Mouse (Mus musculus) layer of hippocampus, postnatal 36 days (tissue): ENCODE data around the gene Gxylt2. TPM values are rescaled to one million over a fixed set of nuclear protein-coding genes. Genes with fewer than 3 reads are reported as not detected.

Experiments
- DNase-seq, 2 experiments: peaks; one replicate each; pipeline ENCODE4 v3.0.0; 2022
- total RNA-seq, 2 experiments: library from RNA; stranded (reverse); gene quantifications; 2 replicates each; pipeline ENCODE4 v1.2.3; 2021

Gxylt2 gene
- 1 to 10 TPM; 1.7 to 2.1 TPM for total RNA-seq

DNA sequence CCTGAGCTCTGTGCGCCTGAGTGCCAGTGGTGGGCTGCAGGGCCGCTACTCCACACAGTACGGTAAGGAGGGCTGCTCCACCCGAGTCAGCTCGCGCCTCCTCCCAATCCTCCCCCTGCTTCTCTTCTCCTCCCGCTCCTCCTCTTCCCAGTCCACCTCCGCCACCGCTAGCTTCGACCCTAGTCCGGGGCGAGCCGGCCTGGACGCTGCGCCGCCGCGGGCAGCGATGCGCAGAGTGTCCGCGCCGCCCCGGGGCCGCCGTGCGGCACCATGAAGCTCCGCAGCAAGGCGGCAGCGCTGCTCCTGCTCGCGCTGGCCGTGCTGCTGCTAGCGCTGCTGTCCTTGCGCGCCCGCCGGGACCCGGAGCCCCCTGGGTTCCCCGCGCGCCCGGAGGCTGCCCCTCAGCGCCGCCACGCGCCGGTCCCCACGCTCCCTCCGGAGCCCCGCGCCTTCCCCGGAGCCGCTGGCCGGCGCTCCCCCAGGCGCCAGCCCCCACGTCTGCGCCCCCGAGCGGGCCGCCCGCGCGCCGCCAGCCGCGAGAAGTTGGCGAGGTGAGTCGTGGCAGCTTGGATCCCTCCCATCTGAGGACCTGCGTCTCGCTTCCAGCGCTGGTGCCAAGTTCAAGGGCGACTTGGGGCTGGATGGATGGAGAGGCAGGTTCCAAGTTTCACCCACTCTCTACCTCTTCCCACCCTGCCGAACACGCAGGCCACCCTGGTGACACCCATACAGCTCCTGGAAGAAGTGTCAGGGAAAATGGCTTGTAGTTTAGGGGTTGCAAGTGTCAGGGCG is at the start of gene Gxylt2:
Gene Gxylt2 (plus strand): TSS at position 161 of the 792 bp plus-strand sequence.
- peak; percentile 31 to 43 for DNase-seq

DNA sequence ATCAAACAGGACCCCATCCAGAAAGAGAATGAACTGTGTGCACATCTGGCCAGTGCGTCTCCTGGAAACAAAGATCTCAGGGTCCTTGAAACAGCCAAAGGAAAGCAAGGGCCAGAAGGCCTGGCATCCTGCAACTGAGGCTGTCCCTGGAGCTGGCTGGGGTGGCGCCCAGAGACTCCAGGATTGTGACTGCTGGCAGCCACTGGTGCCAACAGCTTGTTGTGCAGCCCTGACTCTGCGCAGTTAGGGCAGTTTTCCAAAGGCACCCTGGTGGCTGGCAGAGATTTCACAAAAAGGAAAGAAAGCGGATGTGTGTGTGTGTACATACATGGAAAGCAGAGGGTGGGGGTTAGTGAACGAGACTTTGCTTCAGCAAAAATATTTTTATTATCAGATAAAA is 44.1 kb upstream of the Gxylt2 start:
- DNase-seq, result peak; percentile 71 to 81

GRCm38 (mm10) chr6:100662224-100662623 is 42.3 kb upstream of the Gxylt2 start:
- no peak for DNase-seq

DNA sequence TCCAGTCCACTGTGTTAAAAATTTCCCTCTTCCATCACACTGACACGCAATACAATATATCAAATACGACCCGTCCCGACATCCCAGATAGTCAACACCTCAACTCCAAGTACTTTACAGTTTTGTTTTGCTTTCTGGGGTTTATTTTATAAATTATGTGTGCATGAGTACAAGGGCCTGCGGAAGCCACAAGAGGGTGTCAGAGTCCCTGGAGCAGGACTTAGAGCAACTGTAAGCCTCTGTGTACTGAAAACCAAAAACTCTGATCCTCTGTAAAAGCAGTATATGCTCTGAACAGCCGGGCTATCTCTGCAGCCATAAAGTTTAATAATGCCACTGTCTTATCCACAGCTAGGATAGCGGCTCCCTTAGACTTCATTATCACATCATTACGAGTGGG is 36.9 kb upstream of the Gxylt2 start:
- DNase-seq, result no peak

DNA sequence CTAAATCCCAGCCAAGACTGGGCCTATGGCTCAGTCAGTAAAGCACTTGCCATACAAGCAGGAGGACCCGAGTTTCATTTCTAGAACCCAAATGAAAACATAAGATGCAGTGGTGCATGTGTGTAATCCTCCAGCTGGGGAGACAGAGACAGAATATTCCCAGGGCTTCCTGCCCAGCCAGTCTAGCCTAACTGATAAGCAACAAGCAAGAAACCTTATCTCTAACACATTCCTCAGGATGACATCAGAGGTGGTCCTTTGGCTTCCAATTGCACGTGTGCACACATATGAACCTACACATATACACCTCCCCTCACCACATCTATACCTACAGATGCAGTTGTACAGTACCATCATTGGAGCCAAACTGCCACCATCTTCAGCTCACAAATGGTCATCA is 35.7 kb upstream of the Gxylt2 start:
- DNase-seq, result no peak

DNA sequence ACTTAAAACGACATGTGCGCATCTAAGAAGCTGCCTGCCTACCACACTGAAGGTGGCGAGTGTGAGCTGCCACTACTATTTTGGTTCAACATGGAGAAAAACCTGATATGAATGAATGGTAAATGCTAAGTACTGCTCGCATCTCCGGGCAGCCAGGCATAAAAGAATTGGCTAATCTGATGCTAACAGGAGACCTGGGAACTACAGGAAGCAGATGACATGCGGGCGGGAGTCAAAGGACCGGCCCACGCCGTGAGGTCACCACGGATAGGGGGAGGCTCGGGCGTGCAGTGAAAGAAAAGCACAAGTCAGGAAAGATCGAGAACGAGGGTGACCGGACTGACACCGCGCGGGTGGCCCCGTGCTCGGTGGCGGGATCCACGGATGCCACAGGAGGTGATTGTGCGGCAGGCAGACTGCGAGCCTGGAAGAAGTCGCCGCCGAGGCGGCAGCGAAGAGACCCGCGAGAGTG is 34.1 kb upstream of the Gxylt2 start:
- DNase-seq, result peak in 1 of 2 experiments; percentile 48

GRCm38 (mm10) chr6:100670880-100671344 is 33.6 kb upstream of the Gxylt2 start, which contains the start of gene Shq1:
Gene Shq1, minus strand, starts transcription at chr6:100671157.
- DNase-seq, result peak; percentile 85 to 88

GRCm38 (mm10) chr6:100671401-100671800 is 33.1 kb upstream of the Gxylt2 start:
- no peak for DNase-seq

DNA sequence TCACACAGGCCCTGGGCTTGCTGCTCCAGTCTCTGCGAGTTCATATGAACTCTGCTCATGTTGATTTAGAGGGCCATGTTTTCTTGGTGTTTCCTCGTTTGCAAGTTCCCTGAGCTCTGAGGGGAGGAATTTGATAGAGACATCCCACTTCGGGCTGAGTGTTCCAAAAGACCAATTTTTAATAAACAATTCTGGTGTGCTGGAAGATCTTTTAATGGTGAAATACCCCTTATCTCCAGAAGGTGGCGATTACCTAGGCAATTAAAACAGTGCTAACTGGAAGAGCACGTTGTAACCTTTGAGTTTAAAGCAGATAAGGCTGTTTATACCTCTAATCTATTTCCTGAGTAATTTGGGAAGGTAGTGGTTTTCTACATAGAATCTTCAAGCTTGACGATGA is 29.6 kb upstream of the Gxylt2 start:
- no peak for DNase-seq

DNA sequence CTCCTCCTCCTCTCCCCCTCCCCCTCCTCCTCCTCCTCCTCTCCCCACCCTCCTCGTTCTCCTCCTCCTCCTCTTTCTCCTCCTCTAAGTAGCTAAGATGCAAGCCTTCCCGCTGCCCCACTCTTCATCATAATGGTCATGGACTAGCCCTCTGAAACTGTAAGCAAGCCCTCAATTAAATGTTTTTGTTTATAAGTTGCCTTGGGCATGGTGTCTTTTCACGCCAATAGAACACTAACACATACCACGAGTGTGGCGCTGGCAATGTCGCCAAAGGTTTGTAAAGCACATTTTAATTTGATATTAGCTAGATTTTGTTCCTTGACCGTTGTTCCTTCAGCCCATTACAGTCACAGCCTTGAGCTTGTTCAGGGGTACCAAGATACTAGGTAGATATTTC is 28.1 kb upstream of the Gxylt2 start:
- DNase-seq, result no peak

- DNase-seq, result no peak
Measured at GRCm38 (mm10) chr6:100678636-100679035, 25.9 kb upstream of the Gxylt2 start.

GRCm38 (mm10) chr6:100686341-100686740 is 18.2 kb upstream of the Gxylt2 start:
- DNase-seq, result no peak

- no peak for DNase-seq
Measured at GRCm38 (mm10) chr6:100699986-100700385, 4.5 kb upstream of the Gxylt2 start.

DNA sequence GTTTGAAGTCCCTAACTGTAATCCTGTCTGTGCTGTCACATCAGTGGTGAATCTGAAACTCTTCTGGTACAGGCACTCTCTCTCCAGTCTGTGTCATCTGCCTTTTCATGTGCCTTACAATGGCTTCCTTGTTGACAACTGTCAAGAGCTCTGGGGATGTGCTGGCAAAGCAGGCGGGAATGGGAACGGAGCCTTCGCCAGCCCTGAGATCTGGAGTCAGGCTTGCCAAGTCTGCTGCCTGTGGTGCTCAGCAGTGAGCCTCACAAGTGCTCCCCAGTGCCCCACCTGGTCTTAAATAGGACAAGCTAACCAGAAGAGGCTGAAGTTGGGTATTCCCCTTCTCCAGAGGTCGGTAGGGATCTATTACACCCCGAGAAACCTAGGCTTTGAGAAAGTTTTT is 3.8 kb upstream of the Gxylt2 start:
- peak; percentile 14 to 42 for DNase-seq

GRCm38 (mm10) chr6:100704197-100704573 is 349 bp upstream of the Gxylt2 start:
- DNase-seq, result no peak

- DNase-seq, result no peak
Measured at GRCm38 (mm10) chr6:100705366-100705811, 855 bp downstream of the Gxylt2 start.

GRCm38 (mm10) chr6:100706861-100707260 is 2.3 kb downstream of the Gxylt2 start:
- DNase-seq, result no peak

DNA sequence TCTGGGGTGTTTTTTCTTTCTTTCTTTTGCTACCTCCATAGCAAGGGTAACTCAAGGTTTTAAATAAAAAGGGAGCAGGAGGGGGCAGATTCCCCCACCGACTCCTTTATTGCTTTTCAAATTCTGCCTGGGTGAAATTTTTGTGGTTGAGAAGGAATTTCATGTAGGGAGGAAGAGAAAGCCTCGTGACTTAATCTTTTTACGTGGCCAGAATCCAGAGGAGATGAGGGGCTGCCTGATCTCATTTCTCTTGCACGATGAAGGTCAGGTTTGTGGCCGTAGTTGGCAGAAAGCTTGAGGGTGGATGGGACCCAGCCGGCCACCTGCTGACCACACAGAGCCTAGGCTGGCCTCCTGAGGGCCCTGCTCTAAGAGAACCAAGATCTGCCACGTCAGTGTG is 3.0 kb downstream of the Gxylt2 start:
- no peak for DNase-seq

- DNase-seq, result no peak
Measured at GRCm38 (mm10) chr6:100708248-100708647, 3.7 kb downstream of the Gxylt2 start.

GRCm38 (mm10) chr6:100708996-100709395 is 4.5 kb downstream of the Gxylt2 start:
- DNase-seq, result no peak

DNA sequence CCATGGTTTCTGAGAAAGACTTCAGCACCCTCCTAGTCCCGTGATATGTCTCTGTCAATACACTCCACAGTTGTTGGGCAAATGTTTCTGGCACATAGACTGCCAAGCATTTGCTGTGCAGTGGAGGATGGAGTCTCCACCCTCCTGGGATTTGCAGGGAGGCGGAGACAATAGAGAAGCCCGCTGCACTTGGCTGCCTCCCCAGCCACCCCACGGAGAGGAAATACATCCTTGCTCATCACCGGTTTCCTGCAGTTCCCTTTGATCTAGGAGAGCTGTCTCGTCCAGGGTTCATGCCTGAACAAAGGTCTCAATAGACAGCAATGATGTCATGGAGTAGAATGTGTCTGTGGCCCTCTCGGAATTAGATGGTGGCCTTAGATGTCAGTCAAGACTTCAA is 4.9 kb downstream of the Gxylt2 start:
- DNase-seq, result peak in 1 of 2 experiments; percentile 20

DNA sequence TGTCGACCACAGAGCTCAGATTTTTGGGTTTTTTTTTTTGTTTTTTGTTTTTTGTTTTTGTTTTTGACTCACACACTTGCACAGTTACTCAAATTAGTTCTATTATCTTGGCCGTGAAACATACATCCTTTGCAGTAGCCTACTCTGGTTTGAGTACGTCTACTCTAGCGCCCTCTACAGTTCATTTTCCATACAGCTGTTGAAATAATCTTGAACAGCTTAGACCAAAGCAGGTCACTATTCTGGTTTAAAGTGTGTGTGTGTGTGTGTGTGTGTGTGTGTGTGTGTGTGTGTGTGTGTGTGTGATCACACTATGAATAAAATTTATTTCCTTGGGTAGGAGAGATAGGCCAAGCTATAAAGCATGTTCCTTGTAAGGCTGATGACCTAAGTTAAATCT is 5.6 kb downstream of the Gxylt2 start:
- no peak for DNase-seq

DNA sequence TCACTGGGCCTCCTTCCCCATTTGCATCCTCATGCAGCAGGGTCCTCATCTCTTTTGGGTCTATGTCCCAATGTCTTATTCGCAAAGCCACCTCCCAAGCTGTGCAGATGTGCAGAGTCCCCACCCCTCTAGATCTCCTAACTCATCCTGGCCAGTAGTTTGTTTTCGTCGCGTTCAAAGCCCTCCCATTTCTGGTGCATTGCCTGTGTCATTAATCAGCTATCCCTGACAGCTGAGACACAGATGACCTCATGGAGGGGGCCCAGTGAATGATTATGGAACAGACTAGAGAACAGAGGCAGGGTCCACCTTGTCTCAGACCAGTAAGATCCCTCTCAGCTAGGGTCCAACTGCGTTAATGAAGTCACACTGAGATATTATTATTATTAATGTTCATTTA is 6.3 kb downstream of the Gxylt2 start:
- DNase-seq, result no peak

- DNase-seq, result no peak
Measured at GRCm38 (mm10) chr6:100715296-100715828, 10.8 kb downstream of the Gxylt2 start.
